Mouse (Mus musculus) stomach, embryonic 15.5 days (tissue): ENCODE results near the gene Arvcf. TPM values are rescaled to one million over a fixed set of nuclear protein-coding genes. Genes with fewer than 3 reads are reported as not detected.

ENCODE experiments used
- ATAC-seq: fragments of 200-750 bp; cut with Nextera tagmentation; 2 replicates; pipeline ENCODE4 v1.8.0; 2017; ENCODE audit warnings: low read depth, moderate number of reproducible peaks, moderate TSS enrichment; ENCODE audit not compliant: insufficient read depth, low FRiP score
- H3K27ac ChIP-seq: fragments of 300-500 bp; sonication (generic); 2 replicates; pipeline ENCODE4 v1.5.1; 2015; ENCODE audit warnings: mild to moderate bottlenecking, inconsistent platforms
- H3K27me3 ChIP-seq: fragments of 300-500 bp; sonication (generic); replicated peaks from 2 replicates; pipeline ENCODE4 v1.6.1; 2015; ENCODE audit warnings: inconsistent platforms
- H3K36me3 ChIP-seq: fragments of 300-500 bp; sonication (generic); 2 replicates; pipeline ENCODE4 v1.6.1; 2015; ENCODE audit warnings: inconsistent platforms
- H3K4me1 ChIP-seq: fragments of 300-500 bp; sonication (generic); 2 replicates; pipeline ENCODE4 v1.6.1; 2015; ENCODE audit warnings: inconsistent platforms
- H3K4me2 ChIP-seq: fragments of 300-500 bp; sonication (generic); 2 replicates; pipeline ENCODE4 v1.6.1; 2015; ENCODE audit warnings: mild to moderate bottlenecking, inconsistent platforms
- H3K4me3 ChIP-seq: fragments of 300-500 bp; sonication (generic); replicated peaks from 2 replicates; pipeline ENCODE4 v1.5.1; 2015; ENCODE audit warnings: inconsistent platforms
- H3K9ac ChIP-seq: fragments of 300-500 bp; sonication (generic); 2 replicates; pipeline ENCODE4 v1.6.1; 2015; ENCODE audit warnings: inconsistent platforms
- H3K9me3 ChIP-seq: fragments of 300-500 bp; sonication (generic); 2 replicates; pipeline ENCODE4 v1.6.1; 2016; ENCODE audit warnings: inconsistent platforms
- WGBS: fragments of 180-500 bp; shearing (Covaris S2); methylation state at CpG from one replicate; pipeline ENCODE4 v1.1.7; 2015; 5-methylcytosine and 5-hydroxymethylcytosine counted together
- polyA plus RNA-seq: library from polyadenylated mRNA; unstranded; fragments of >200 nt; fragmentation: Nextera tagmentation; extraction: Ambion mirVana; gene quantifications from 2 replicates; pipeline ENCODE4 v1.2.1, GENCODE M21; 2015

Gene Arvcf
- polyA plus RNA-seq, 1 experiment from 2014 or later = 25.3 TPM

DNA sequence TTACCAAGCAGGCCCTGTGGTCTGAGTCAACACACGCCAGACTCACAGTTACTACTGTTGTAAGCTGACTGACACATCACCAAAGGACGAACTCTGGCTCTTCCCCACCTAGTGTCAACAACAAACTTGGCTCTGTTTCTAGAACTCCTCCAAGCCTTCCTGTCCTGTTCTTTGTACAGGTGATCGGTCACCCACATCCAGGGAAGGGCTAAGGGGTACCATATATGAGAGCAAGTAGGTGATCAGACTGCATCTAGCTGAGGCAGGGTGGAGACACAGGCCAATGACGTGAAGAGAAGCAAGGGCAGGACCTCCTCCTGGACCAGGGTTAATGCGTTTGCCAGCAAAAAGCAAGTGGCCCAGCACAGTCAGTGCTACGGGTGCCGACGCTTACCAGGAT, 6.4 kb upstream of the Arvcf start:
- H3K9ac ChIP-seq = no peak overlapping the region
- no peak for ATAC-seq
- H3K9me3 ChIP-seq = no peaks in the 10 kb centered on the region
- H3K27me3 ChIP-seq = no peaks in the 10 kb centered on the region
- no peak overlapping the region for H3K27ac ChIP-seq
- WGBS = 82% methylated on average over 8 of the region's 8 CpGs
- H3K4me2 ChIP-seq = no peak overlapping the region
- H3K4me3 ChIP-seq = no peak overlapping the region
- H3K36me3 ChIP-seq = no peaks in the 10 kb centered on the region
- peaks cover 14% of the 10 kb centered on the region for H3K4me1 ChIP-seq

DNA sequence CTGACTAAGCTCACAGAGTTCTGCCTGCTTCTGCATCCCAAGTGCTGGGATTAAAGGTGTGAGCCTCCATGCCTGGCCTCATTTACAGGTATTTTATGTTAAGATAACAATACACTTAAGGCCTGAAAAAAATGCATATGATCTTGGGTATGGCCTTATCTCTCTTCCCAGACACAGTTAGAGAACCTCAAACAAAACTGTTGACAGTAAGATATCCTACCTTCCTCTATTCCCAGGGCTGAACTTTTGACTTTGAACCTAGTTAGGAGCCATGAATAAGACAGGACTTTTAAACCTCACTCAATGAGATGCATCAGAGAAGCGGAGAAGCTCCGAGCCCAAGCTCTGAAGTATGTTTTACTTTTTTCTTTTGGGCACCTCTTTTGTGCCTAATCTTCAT, 5.9 kb upstream of the Arvcf start:
- no peaks in the 10 kb centered on the region for H3K36me3 ChIP-seq
- ATAC-seq = no peak

DNA sequence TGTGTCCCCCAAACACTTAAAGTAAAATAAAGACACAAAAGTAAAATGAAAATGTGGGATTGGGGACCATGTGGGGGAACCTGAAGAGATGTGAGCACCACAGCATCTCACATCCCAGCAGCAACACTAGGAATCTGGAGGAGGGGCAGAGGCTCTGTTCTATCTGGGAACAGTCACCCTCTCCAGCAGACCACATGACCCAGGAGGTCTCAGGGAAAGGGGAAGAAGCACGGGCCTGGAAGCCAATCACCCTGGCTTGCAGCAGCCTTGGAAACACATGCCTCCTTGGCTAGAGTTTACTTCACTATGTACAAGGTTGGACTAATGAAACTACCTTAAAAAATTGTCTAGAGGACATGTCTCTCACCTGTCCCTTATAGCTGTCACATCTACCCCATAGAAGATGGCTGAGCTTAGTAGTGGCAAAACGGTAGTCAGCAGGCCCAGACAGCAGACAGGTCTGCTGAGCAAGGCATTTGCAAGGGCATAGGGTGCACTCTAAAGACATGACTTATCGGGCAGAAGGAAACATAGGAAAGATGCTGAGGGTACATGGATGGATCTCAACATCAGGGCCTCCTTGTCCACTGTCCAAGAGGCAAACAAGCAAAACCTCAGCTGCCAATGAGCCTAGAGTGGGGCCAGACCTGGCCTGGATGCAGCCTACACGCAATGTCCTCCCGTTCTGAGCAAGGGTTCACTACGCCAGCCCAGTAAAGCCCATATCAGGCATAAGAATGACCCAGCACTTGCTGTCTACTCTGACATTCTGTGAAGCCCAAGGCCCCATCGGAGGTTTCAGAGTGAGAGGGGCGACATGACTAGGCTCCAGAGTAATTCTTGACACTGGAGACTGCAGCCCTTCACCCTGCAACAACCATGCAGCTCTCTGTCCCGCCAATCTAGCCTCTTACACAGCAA, 5.1 kb upstream of the Arvcf start:
- peak overlapping the region; percentile 80 for H3K4me2 ChIP-seq
- H3K4me3 ChIP-seq = peak overlapping the region; percentile 59
- H3K9me3 ChIP-seq = no peaks in the 10 kb centered on the region
- H3K27me3 ChIP-seq = no peaks in the 10 kb centered on the region
- 42% methylated on average over 9 of the region's 9 CpGs for WGBS
- peaks cover 23% of the 10 kb centered on the region for H3K4me1 ChIP-seq
- H3K9ac ChIP-seq = peak overlapping the region; percentile 16; the same call in 1 of the 2 replicates
- ATAC-seq = no peak
- H3K27ac ChIP-seq = no peak overlapping the region
- no peaks in the 10 kb centered on the region for H3K36me3 ChIP-seq

More for the DNA sequence above, 5.9 kb upstream of the Arvcf start:
- no peaks in the 10 kb centered on the region for H3K27me3 ChIP-seq
- H3K27ac ChIP-seq = no peak overlapping the region
- no peak overlapping the region for H3K9ac ChIP-seq
- H3K9me3 ChIP-seq = no peaks in the 10 kb centered on the region
- no peak overlapping the region for H3K4me2 ChIP-seq
- H3K4me3 ChIP-seq = no peak overlapping the region
- H3K4me1 ChIP-seq = peaks cover 15% of the 10 kb centered on the region
- WGBS = 83% methylated on average over 2 of the region's 2 CpGs

DNA sequence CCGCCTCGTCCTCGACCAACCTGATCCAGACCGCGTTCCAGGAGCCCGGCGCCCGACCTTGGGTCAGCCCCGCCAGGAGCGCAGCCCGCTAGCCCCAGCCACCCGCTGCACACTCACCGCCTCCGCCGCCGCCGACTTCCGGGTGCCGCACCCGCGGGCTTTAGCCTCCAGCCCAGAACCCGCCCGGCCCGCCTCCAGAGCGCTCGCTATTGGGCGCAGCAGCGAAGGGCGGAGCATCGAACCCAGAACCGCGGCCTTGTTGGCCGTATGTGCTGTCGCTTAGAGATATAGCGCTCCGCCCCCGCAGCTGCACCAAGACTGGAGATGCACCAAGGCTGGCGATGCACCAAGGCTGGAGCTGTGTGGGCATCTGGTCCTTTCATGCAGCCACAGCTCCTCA, 4.2 kb upstream of the Arvcf start:
- peaks cover 2% of the 10 kb centered on the region; the same call in 1 of the 2 replicates for H3K27me3 ChIP-seq
- H3K9me3 ChIP-seq = no peaks in the 10 kb centered on the region
- H3K4me3 ChIP-seq = peak overlapping the region; percentile 59
- no peak overlapping the region for H3K27ac ChIP-seq
- H3K4me1 ChIP-seq = peaks cover 28% of the 10 kb centered on the region
- no peaks in the 10 kb centered on the region for H3K36me3 ChIP-seq
- H3K4me2 ChIP-seq = peak overlapping the region; percentile 80
- under 1% methylated on average over 38 of the region's 38 CpGs for whole genome bisulfite sequencing
- peak overlapping the region; percentile 16; the same call in 1 of the 2 replicates for H3K9ac ChIP-seq
- peak; percentile 92 for ATAC-seq

DNA sequence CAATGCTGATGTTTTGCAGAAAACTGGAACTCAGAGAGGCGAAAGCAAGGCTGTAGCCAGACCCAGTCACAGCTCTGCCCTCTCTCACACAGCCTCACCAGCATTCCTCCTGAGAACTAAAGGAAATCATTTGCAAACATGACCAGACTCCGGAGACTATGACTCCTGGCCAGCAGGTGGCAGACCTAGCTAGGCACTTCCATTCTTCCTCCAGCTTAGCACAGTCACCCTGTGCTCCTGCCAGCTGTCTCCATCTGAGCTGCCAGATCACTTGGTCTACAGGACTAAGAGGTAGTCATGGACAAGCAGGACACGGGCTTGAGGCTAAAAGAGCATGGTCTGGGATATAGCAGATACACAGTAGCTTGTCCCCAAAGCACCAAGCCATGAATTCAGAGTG, 2.7 kb upstream of the Arvcf start:
- no peak overlapping the region for H3K27ac ChIP-seq
- 5% methylated on average over 3 of the region's 3 CpGs for WGBS
- ATAC-seq = no peak

DNA sequence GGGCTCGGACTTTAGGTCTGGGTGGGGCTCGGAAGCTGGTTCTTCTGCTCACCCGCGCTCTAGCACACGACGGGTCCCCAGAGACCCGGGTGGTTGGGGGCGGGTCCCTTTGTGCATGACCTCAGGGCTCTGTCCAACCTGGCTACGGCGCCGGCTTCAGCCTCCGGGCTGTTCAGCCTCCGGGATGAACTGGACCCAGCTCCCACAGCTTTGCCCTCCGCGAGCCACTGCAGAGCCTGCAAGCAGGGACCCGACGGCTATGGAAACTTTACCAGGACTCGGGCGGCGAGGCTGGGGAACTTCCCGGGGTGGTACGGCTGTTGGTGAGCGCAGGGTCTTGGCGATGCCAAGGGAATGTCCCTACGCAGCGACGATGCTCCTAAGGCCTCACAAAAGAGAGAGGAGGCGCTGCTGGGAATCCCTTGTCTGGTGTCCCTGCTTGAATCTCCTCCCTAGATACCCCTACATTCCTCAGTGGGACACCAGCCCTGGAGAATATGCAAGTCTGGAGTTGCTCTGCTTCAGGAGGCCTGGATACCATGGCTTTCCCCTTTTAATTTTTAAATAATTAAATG, 706 bp downstream of the Arvcf start:
- no peaks in the 10 kb centered on the region for H3K36me3 ChIP-seq
- WGBS = 1% methylated on average over 28 of the region's 28 CpGs
- H3K27me3 ChIP-seq = peaks cover 19% of the 10 kb centered on the region
- peak overlapping the region; percentile 62 for H3K4me3 ChIP-seq
- H3K4me2 ChIP-seq = peak overlapping the region; percentile 98
- peaks cover 21% of the 10 kb centered on the region for H3K4me1 ChIP-seq
- 0 out of 2 replicates have a peak, but pooled peaks have one; percentile 0 for ATAC-seq
- H3K27ac ChIP-seq = no peak overlapping the region
- H3K9ac ChIP-seq = peak overlapping the region; percentile 33
- no peaks in the 10 kb centered on the region for H3K9me3 ChIP-seq

More for the DNA sequence above, 2.7 kb upstream of the Arvcf start:
- H3K4me2 ChIP-seq = no peak overlapping the region
- no peaks in the 10 kb centered on the region for H3K36me3 ChIP-seq
- H3K27me3 ChIP-seq = peaks cover 15% of the 10 kb centered on the region
- H3K9ac ChIP-seq = no peak overlapping the region
- no peaks in the 10 kb centered on the region for H3K9me3 ChIP-seq
- H3K4me1 ChIP-seq = peaks cover 30% of the 10 kb centered on the region
- no peak overlapping the region for H3K4me3 ChIP-seq

DNA sequence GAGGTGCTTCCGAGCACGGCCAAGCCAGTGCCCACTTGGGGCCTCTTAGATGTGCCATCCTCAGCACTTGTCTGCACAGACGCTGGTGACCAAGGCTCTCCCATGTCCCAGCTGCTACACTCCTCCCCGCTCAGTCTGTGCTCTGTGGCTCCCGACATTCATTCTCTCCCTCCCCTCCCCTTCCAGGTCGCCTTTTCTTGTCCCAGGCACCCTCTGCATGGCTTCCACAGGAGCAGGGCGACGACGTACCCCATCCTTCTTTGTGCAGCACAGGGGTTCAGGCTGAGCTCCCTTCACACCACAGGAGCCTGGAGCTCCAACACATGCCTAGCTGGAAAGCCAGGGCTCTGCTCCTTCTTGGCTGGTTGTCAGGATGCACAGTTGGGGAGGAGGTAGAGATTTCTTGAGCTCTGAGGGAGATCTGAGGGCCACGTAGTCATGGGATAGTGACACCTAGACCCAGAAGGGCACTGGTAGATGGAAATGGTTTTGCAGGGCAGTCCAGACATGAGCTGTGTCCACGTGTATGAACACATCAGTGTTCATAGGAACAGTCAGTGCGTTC, 1.9 kb downstream of the Arvcf start:
- Histone ChIP-seq H3K27me3 (peaks cover 19% of the 10 kb centered on the region), H3K36me3 (no peaks in the 10 kb centered on the region), H3K27ac (no peak overlapping the region), H3K4me3 (no peak overlapping the region), H3K9ac (no peak overlapping the region), H3K4me2 (no peak overlapping the region), H3K9me3 (no peaks in the 10 kb centered on the region), H3K4me1 (peaks cover 16% of the 10 kb centered on the region; the same call in 1 of the 2 replicates)
- 77% methylated on average over 12 of the region's 12 CpGs for WGBS
- no peak for ATAC-seq

DNA sequence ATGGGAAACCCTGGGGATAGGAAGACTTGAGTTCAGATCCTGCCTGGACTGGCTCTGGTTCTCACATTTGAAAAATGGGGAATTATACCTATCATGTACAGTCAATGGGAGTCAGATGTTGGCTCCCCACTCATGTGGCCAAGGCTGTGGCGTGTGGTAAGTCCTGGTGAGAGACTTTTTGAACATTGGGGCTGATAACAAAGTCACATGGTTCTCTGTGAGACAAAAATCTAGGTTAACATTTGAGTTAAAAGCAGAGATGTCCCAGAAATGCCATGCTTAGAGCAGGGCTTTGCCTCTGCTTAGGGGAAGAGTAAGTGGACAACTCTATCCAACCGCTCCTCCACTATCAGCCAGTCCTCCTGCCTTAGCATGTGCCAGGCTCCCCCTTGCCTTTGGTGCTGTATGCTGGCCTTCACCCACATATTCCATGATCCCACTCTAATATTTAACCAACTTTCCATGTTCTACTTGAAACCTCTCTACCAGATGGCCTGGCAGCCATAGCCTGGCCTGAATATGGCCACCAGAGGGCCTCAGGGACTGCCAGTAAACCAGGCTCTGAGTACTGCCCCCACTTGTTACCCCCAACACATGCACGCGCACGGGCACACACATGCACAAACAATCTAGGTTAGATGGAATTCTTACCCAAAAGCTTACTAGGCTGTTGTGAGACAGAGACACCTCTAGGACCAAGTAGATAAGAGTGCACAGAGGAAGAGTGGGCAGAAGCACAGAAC, 3.5 kb downstream of the Arvcf start:
- no peaks in the 10 kb centered on the region for H3K36me3 ChIP-seq
- H3K4me1 ChIP-seq = peaks cover 16% of the 10 kb centered on the region; the same call in 1 of the 2 replicates
- no peak overlapping the region for H3K27ac ChIP-seq
- no peak for ATAC-seq
- no peak overlapping the region for H3K4me2 ChIP-seq
- H3K9me3 ChIP-seq = no peaks in the 10 kb centered on the region
- WGBS = 49% methylated on average over 5 of the region's 5 CpGs
- peaks cover 19% of the 10 kb centered on the region for H3K27me3 ChIP-seq
- H3K4me3 ChIP-seq = no peak overlapping the region
- no peak overlapping the region for H3K9ac ChIP-seq

DNA sequence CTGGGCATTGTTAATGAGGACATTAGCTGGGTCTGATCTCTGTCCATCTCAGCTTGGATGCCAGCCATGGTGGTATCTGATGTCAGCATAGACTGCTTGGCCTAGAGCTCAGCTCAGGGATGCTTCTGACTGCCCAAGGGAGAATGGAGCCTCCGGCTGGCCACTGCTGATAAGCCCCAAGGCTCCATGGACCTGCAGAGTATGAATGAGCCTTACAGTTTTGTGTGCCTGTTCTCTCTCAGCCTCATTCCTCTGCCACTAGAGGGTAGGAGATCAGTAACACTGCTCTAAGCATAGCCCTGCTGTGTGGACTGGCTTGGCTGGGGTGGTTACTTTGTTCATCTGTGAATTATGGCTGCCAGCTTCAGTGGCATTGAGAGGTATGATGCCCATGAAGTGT, 5.1 kb downstream of the Arvcf start:
- Histone ChIP-seq H3K9me3 (no peaks in the 10 kb centered on the region), H3K4me1 (peaks cover 7% of the 10 kb centered on the region; the same call in 1 of the 2 replicates), H3K27me3 (peaks cover 19% of the 10 kb centered on the region), H3K4me3 (no peak overlapping the region), H3K36me3 (no peaks in the 10 kb centered on the region), H3K9ac (no peak overlapping the region), H3K27ac (no peak overlapping the region), H3K4me2 (no peak overlapping the region)
- ATAC-seq = peak; percentile 62; the same call in 1 of the 2 replicates
- 63% methylated on average over 1 of the region's 1 CpGs for WGBS

DNA sequence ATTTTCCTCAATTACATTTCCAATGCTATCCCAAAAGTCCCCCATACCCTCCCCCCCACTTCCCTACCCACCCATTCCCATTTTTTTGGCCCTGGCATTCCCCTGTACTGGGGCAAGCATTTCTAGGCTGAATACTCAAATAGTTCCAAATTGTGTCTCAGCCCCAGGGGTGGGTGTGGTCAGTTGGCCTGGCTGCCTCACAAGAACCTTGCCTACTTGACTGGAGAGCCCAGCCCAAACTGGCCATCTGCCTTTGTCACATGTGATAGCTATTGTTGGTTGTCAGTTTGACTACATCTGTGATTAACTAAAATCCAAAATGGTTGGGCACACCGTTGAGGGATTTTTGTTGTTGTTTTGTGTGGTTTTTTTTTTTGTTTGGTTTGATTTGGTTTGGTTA, 9.0 kb downstream of the Arvcf start:
- no peaks in the 10 kb centered on the region for H3K27me3 ChIP-seq
- no peak overlapping the region for H3K4me3 ChIP-seq
- H3K27ac ChIP-seq = no peak overlapping the region
- no peak overlapping the region for H3K4me2 ChIP-seq
- H3K9ac ChIP-seq = no peak overlapping the region
- 86% methylated on average over 1 of the region's 1 CpGs for WGBS
- H3K36me3 ChIP-seq = no peaks in the 10 kb centered on the region
- H3K9me3 ChIP-seq = no peaks in the 10 kb centered on the region
- no peak for ATAC-seq
- H3K4me1 ChIP-seq = no peaks in the 10 kb centered on the region

DNA sequence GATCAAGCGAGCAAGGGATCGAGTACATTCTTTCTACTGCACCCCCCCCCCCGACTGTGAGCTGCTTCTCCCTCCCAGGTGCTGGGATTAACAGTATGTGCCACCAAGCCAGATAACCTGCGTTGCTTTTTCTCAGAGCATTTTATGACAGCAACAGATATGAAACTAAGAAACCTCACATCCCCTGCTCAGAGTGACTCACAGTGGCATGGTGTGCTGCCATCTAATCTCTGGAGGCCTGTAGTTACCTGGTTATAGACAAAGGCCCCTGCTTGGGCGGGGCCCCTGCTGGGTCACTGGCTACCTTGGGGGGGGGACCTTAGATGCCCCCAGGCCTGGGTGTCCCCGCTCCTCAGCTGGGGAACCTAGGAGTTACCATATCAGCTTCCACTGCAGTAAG, 10.0 kb downstream of the Arvcf start:
- Histone ChIP-seq H3K4me3 (no peak overlapping the region), H3K27ac (no peak overlapping the region), H3K27me3 (no peaks in the 10 kb centered on the region), H3K4me2 (no peak overlapping the region), H3K4me1 (no peaks in the 10 kb centered on the region), H3K36me3 (no peaks in the 10 kb centered on the region), H3K9ac (no peak overlapping the region), H3K9me3 (no peaks in the 10 kb centered on the region)
- 77% methylated on average over 6 of the region's 6 CpGs for WGBS
- ATAC-seq = no peak
